10 mouse cellular contexts compared by ENCODE assay signal in the genomic region with DNA sequence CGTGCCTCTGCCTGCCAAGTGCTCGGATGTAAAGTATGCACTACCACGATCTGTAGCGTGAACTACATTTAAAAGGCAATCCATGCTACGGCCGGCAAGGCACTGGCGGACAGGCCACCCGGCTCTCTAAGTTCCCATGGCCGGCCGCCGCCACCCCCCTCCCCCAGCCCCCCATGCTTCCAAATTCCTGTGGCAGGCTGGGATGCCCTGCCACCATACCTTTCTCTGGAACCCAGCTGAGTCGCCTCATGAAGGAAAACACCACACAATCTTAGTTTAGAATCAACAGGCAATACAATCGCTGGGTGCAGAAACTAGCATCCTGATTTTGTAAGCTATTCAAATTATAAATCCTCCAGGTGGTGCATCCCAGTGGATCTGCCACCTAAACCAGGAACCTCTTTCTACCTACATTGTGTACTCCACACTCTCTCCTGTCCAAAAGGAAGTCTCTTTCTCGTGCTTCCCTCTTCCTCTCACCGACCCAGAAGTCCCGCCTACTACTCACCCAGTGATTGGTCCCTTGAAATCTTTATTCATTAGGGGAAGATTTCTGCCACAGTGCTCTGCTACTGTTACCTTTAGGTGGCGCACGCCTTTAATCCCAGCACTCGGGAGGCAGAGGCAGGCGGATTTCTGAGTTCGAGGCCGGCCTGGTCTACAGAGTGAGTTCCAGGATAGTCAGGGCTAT. TPM values are rescaled to one million over a fixed set of nuclear protein-coding genes. Genes with fewer than 3 reads are reported as not detected.
A peak's percentile ranks its signal among the peaks of the same experiment; 100 is the strongest.
DNase-seq lines count a peak whose midpoint lies in the region; ATAC-seq lines count a peak whose summit lies in the region.
"Had no signal": no experiment of that assay in that cellular context is flagged by ENCODE, and none has a peak within 500 bp of the region (broad histone marks: within the 10 kb centered on the region; RNA-seq: fewer than 3 reads in every experiment).

No protein-coding gene starts in this region.

- H3K27me3 ChIP-seq in lung, embryonic 16.5 days (ENCODE audit: control insufficient read depth, insufficient read depth, low read depth, low read length) = no peaks in the 10 kb centered on the region
- H3K27me3 ChIP-seq in intestine, embryonic 15.5 days (replicated peaks) = no peaks in the 10 kb centered on the region
- no peaks in the 10 kb centered on the region for H3K27me3 ChIP-seq in splenic B cell, adult 2 months (ENCODE audit: control insufficient read depth, insufficient read depth, low read length, poor library complexity, severe bottlenecking)

- H3K4me2 ChIP-seq in lung, embryonic 16.5 days (ENCODE audit: low read depth, low read length) = no peak overlapping the region
- H3K4me2 ChIP-seq in intestine, embryonic 15.5 days (replicated peaks) = peak overlapping the region; percentile 30; the same call in 1 of the 2 replicates

- no peak for ATAC-seq in lung, embryonic 16.5 days (ENCODE audit: low read depth)
- no peak for ATAC-seq in intestine, embryonic 15.5 days

- 0 out of 2 replicates have a peak overlapping the region, but pooled peaks have one; percentile 0 for H3K4me3 ChIP-seq in lung, embryonic 16.5 days (ENCODE audit: low read length)
- H3K4me3 ChIP-seq in intestine, embryonic 15.5 days (replicated peaks) = 0 out of 2 replicates have a peak overlapping the region, but pooled peaks have one; percentile 4

- no peak overlapping the region for H3K9ac ChIP-seq in lung, embryonic 16.5 days (ENCODE audit: low read length)
- no peak overlapping the region for H3K9ac ChIP-seq in intestine, embryonic 15.5 days

- no peaks in the 10 kb centered on the region for H3K9me3 ChIP-seq in lung, embryonic 16.5 days (ENCODE audit: control insufficient read depth, low read length)
- H3K9me3 ChIP-seq in intestine, embryonic 15.5 days = no peaks in the 10 kb centered on the region

- WGBS in lung, embryonic 16.5 days = 54% methylated on average over 22 of the region's 22 CpGs
- 65% methylated on average over 22 of the region's 22 CpGs for whole genome bisulfite sequencing in intestine, embryonic 15.5 days

- peaks cover 8% of the 10 kb centered on the region for H3K4me1 ChIP-seq in lung, embryonic 16.5 days (replicated peaks; ENCODE audit: control insufficient read depth, insufficient read depth, low read length)
- peaks cover 11% of the 10 kb centered on the region for H3K4me1 ChIP-seq in intestine, embryonic 15.5 days (replicated peaks)

- peak; percentile 10 for DNase-seq in embryo, embryonic 10.5 days (ENCODE audit: low spot score)
- DNase-seq in embryo, embryonic 11 days = no peak
- DNase-seq in lung, postnatal 14 days = no peak
- peak; percentile 41 for DNase-seq in splenic B cell, adult 2 months (ENCODE audit: low read depth, low spot score)
- no peak for DNase-seq in gastrocnemius, adult 18-20 months (ENCODE audit: low spot score)
- DNase-seq in lung, adult 18-20 months = no peak
- DNase-seq: lung, postnatal 10 days; thymus, postnatal 36 days had no signal

- no peak overlapping the region for H3K27ac ChIP-seq in lung, embryonic 16.5 days (ENCODE audit: low read length)
- H3K27ac ChIP-seq in intestine, embryonic 15.5 days = no peak overlapping the region

- H3K36me3 ChIP-seq in lung, embryonic 16.5 days (ENCODE audit: control insufficient read depth, insufficient read depth, low read length) = no peaks in the 10 kb centered on the region
- no peaks in the 10 kb centered on the region for H3K36me3 ChIP-seq in intestine, embryonic 15.5 days
- no peaks in the 10 kb centered on the region for H3K36me3 ChIP-seq in splenic B cell, adult 2 months (ENCODE audit: control insufficient read depth, insufficient read depth, low read length, poor library complexity, severe bottlenecking)

RNA-seq across cellular contexts. Expression of a gene that starts 25.9 kb away (rescaled TPM):
- 52.8 and 56.2 TPM in 2 replicates for polyA plus RNA-seq in lung, embryonic 16.5 days (2015; fragmentation: Nextera tagmentation; extraction: Ambion mirVana)
- polyA plus RNA-seq in intestine, embryonic 15.5 days (2015; fragmentation: Nextera tagmentation; extraction: Ambion mirVana) = 39.2 and 40.9 TPM in 2 replicates
- 10 to 100 TPM; 28.0 to 36.7 TPM for total RNA-seq in gastrocnemius, adult 18-20 months (2021)

RNA-seq across cellular contexts. Expression of a gene that starts 37.1 kb away (rescaled TPM):
- polyA plus RNA-seq in lung, embryonic 16.5 days (2015; fragmentation: Nextera tagmentation; extraction: Ambion mirVana) = 614 and 619 TPM in 2 replicates
- polyA plus RNA-seq in intestine, embryonic 15.5 days (2015; fragmentation: Nextera tagmentation; extraction: Ambion mirVana) = 428 and 457 TPM in 2 replicates
- total RNA-seq in gastrocnemius, adult 18-20 months (2021) = 10 to 100 TPM in 1 of 2 experiments, 1 to 10 TPM in 1; 1.6 to 16.4 TPM

Comparison
In these comparisons a context has a peak if more than half of its experiments do, and no peak if none do; other contexts are left out.
1. DNase-seq: peak in embryo, embryonic 10.5 days (single experiment) and splenic B cell, adult 2 months (single experiment); none in embryo, embryonic 11 days (single experiment), lung, postnatal 14 days (single experiment), gastrocnemius, adult 18-20 months (single experiment) and lung, adult 18-20 months (0 of 2).